Mouse (Mus musculus) G1E (cell line): Measurements from ENCODE around the gene Fshr. TPM values are rescaled to one million over a fixed set of nuclear protein-coding genes. Genes with fewer than 3 reads are reported as not detected.
"Not testable (repeated sequence)": the region's sequence is repeated elsewhere in the genome, so short reads cannot be mapped to it uniquely, and the experiment has no call there.

Experiments
- ATAC-seq: 2 replicates; pipeline ENCODE4 v1.8.0; 2016; ENCODE audit warnings: mild to moderate bottlenecking; ENCODE audit not compliant: insufficient number of reproducible peaks, poor library complexity, low FRiP score, severe bottlenecking; ENCODE audit errors: extremely low read depth
- DNase-seq: peaks from one replicate; pipeline ENCODE4 v3.0.0; 2012; ENCODE audit warnings: low spot score
- H3K27me3 ChIP-seq: 2 replicates; pipeline ENCODE4 v1.6.1; 2012; ENCODE audit warnings: mild to moderate bottlenecking, low read length, inconsistent platforms; ENCODE audit not compliant: insufficient read depth
- H3K36me3 ChIP-seq: replicated peaks from 2 replicates; pipeline ENCODE3; 2012; ENCODE audit warnings: mild to moderate bottlenecking, inconsistent platforms
- H3K4me1 ChIP-seq: 2 replicates; pipeline ENCODE4 v1.6.1; 2012; ENCODE audit warnings: low read depth, low read length, inconsistent platforms, mixed read lengths; ENCODE audit not compliant: insufficient read depth
- H3K4me3 ChIP-seq: 2 replicates; pipeline ENCODE4 v1.5.1; 2012; ENCODE audit warnings: low read depth, mild to moderate bottlenecking, inconsistent platforms, low read length, moderate library complexity, mixed read lengths
- H3K9me3 ChIP-seq: replicated peaks from 2 replicates; pipeline ENCODE4 v1.6.1; 2012; ENCODE audit warnings: inconsistent platforms
- CTCF ChIP-seq: IDR thresholded peaks from 2 replicates; pipeline ENCODE4 v1.5.1; 2012; ENCODE audit warnings: low read depth, low read length, inconsistent platforms, mixed read lengths
- GATA1 ChIP-seq: IDR thresholded peaks from 2 replicates; pipeline ENCODE4 v1.6.1; 2012; ENCODE audit warnings: borderline replicate concordance, low read length, inconsistent platforms, mixed read lengths
- GATA2 ChIP-seq: IDR thresholded peaks from 2 replicates; pipeline ENCODE4 v1.6.1; 2012; ENCODE audit warnings: low read depth, low read length, inconsistent platforms, borderline replicate concordance
- POLR2AphosphoS5 ChIP-seq: IDR thresholded peaks from 2 replicates; pipeline ENCODE4 v1.6.1; 2012; ENCODE audit warnings: low read depth, low read length, inconsistent platforms; ENCODE audit not compliant: insufficient replicate concordance
- TAL1 ChIP-seq: conservative IDR thresholded peaks from 2 replicates; pipeline ENCODE4 v1.6.1; 2012; ENCODE audit warnings: low read depth, low read length, inconsistent platforms, mixed read lengths
- polyA plus RNA-seq: library from polyadenylated mRNA; stranded (reverse); fragments of >175 nt; gene quantifications from 2 replicates; pipeline ENCODE4 v1.2.3, GENCODE M21; 2012
- total RNA-seq, 2 experiments: library from RNA; stranded (forward) in 1 of 2; stranded (reverse) in 1 of 2; fragments of 200-1000 nt in 1 of 2; fragments of >200 nt in 1 of 2; fragmentation: Nextera tagmentation in 1 of 2; gene quantifications; 2 replicates each; pipeline ENCODE4 v1.2.3; 2014 to 2017

The Fshr gene
- not detected in 2 replicates for total RNA-seq (2014; fragmentation: Nextera tagmentation)
- total RNA-seq (2017): not detected in 2 replicates
- not detected in 2 replicates for polyA plus RNA-seq

- Histone ChIP-seq H3K36me3 (no peaks in the 10 kb centered on the region), H3K27me3 (no peaks in the 10 kb centered on the region), H3K4me1 (no peaks in the 10 kb centered on the region), H3K9me3 (0 out of 2 replicates have a peak, but pooled peaks cover 6% of the 10 kb centered on the region), H3K4me3 (no peak within 1 kb of the TSS)
- no peak for DNase-seq
- no peak for TF ChIP-seq TAL1
- no peak for TF ChIP-seq GATA1
- TF ChIP-seq GATA2: no peak
- TF ChIP-seq POLR2AphosphoS5: no peak
- no peak for TF ChIP-seq CTCF
- no peak for ATAC-seq
Observed at GRCm38 (mm10) chr17:89200575-89200974, at the start of gene Fshr. Gene Fshr, minus strand, starts transcription at chr17:89200675.

- DNase-seq (no peak), ATAC-seq (no peak)
- Histone ChIP-seq H3K36me3 (no peaks in the 10 kb centered on the region), H3K27me3 (no peaks in the 10 kb centered on the region), H3K4me1 (no peaks in the 10 kb centered on the region), H3K9me3 (0 out of 2 replicates have a peak, but pooled peaks cover 6% of the 10 kb centered on the region), H3K4me3 (no peak overlapping the region)
- TF ChIP-seq POLR2AphosphoS5: no peak
- no peak for TF ChIP-seq GATA1
- TF ChIP-seq CTCF: no peak
- TF ChIP-seq GATA2: no peak
- TF ChIP-seq TAL1: no peak
Observed at GRCm38 (mm10) chr17:89202181-89202580, 1.7 kb upstream of the Fshr start.

- ATAC-seq: peak; percentile 80
- TF ChIP-seq GATA2: no peak
- no peak for TF ChIP-seq CTCF
- TF ChIP-seq POLR2AphosphoS5: no peak
- TF ChIP-seq GATA1: no peak
- TF ChIP-seq TAL1: no peak
Observed at GRCm38 (mm10) chr17:89173545-89173944, 26.9 kb downstream of the Fshr start.

GRCm38 (mm10) chr17:89164773-89165172, 35.7 kb downstream of the Fshr start:
- TF ChIP-seq GATA2 (no peak), POLR2AphosphoS5 (no peak), TAL1 (no peak), CTCF (no peak), GATA1 (no peak)
- no peaks in the 10 kb centered on the region for H3K36me3 ChIP-seq
- 0 out of 2 replicates have a peak, but pooled peaks cover 2% of the 10 kb centered on the region for H3K9me3 ChIP-seq
- H3K4me3 ChIP-seq: no peak overlapping the region
- DNase-seq: no peak
- no peak for ATAC-seq
- H3K4me1 ChIP-seq: no peaks in the 10 kb centered on the region
- no peaks in the 10 kb centered on the region for H3K27me3 ChIP-seq

More at GRCm38 (mm10) chr17:89173545-89173944, 26.9 kb downstream of the Fshr start:
- Histone ChIP-seq H3K9me3 (0 out of 2 replicates have a peak, but pooled peaks cover 2% of the 10 kb centered on the region), H3K4me3 (no peak overlapping the region), H3K27me3 (no peaks in the 10 kb centered on the region), H3K4me1 (no peaks in the 10 kb centered on the region), H3K36me3 (no peaks in the 10 kb centered on the region)
- no peak for DNase-seq

GRCm38 (mm10) chr17:89162475-89162874, 38.0 kb downstream of the Fshr start:
- H3K9me3 ChIP-seq: no peaks in the 10 kb centered on the region
- ATAC-seq (no peak), DNase-seq (no peak)
- no peak overlapping the region for H3K4me3 ChIP-seq
- H3K4me1 ChIP-seq: no peaks in the 10 kb centered on the region
- no peaks in the 10 kb centered on the region for H3K36me3 ChIP-seq
- no peaks in the 10 kb centered on the region for H3K27me3 ChIP-seq
- TF ChIP-seq TAL1 (no peak), CTCF (no peak), GATA1 (no peak), POLR2AphosphoS5 (no peak), GATA2 (no peak)

- not testable (repeated sequence) for DNase-seq, H3K4me1 ChIP-seq, H3K4me3 ChIP-seq, H3K9me3 ChIP-seq, H3K36me3 ChIP-seq, ATAC-seq, H3K27me3 ChIP-seq
Observed at GRCm38 (mm10) chr17:89159343-89159742, 41.1 kb downstream of the Fshr start.

GRCm38 (mm10) chr17:89144806-89145205, 55.7 kb downstream of the Fshr start:
- Histone ChIP-seq H3K36me3 (no peaks in the 10 kb centered on the region), H3K27me3 (no peaks in the 10 kb centered on the region), H3K9me3 (no peaks in the 10 kb centered on the region), H3K4me3 (no peak overlapping the region), H3K4me1 (no peaks in the 10 kb centered on the region)
- TF ChIP-seq CTCF (no peak), GATA2 (no peak), TAL1 (no peak), GATA1 (no peak), POLR2AphosphoS5 (no peak)
- DNase-seq (no peak), ATAC-seq (no peak)
